Mouse (Mus musculus): Measurements from ENCODE around the gene Entpd4b.
"Not testable (repeated sequence)": the region's sequence is repeated elsewhere in the genome, so short reads cannot be mapped to it uniquely, and the experiment has no call there.

Entpd4b gene

GRCm38 (mm10) chr14:69555110-69555831 is at the start of gene Entpd4b:
Gene Entpd4b (plus strand): TSS chr14:69555424.
- CTCF ChIA-PET, POLR2A ChIA-PET: not testable (repeated sequence)

GRCm38 (mm10) chr14:69507000-69507399 is 48.2 kb upstream of the Entpd4b start:
- POLR2A ChIA-PET, CTCF ChIA-PET: not testable (repeated sequence)

DNA sequence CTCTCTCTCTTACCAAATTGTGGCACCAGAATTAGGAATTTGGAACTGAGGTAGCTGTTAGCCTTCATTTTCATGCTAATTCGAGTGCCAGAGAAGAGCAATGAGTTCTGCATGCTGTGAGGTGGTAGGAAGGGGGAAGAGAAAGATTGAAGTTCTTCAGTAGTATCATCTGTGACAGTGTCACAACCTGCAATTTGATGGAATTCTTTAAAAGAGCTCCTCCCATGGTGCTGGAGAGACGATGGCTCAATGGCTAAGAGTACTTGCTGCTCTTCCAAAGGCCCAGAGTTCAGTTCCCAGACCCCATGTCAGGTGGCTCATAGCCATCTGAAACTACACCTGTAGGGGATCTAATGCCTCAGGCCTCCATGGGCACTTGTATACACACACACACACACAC is 42.8 kb upstream of the Entpd4b start, which contains the start of gene Gm27179:
Gene Gm27179, minus strand, starts transcription at position 101 of the 400 bp plus-strand sequence.
- CTCF ChIA-PET, POLR2A ChIA-PET: not testable (repeated sequence)

DNA sequence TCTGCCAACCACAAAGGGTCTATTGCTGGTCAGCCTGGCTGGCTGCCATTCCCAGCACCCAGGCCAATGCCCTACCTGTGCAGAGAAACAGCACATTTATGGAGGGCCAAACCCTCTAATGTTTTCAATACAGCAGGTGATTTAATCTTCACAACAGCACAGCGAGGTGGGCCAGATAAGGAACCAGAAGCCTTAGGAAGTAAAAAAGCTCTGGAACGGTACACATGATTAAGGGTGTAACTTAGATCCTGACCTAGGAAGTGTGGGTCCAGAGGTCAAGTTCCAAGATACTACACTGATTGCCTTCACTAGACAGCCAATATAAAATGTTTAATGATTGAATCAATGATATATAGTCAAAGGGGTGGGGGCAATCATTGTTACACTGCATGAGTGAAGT is 34.4 kb upstream of the Entpd4b start:
- POLR2A ChIA-PET, CTCF ChIA-PET: not testable (repeated sequence)

GRCm38 (mm10) chr14:69523001-69523400 is 32.2 kb upstream of the Entpd4b start:
- POLR2A ChIA-PET, CTCF ChIA-PET: not testable (repeated sequence)

- CTCF ChIA-PET, POLR2A ChIA-PET: not testable (repeated sequence)
These were observed 29.0 kb upstream of the Entpd4b start for GRCm38 (mm10) chr14:69526202-69526601.

DNA sequence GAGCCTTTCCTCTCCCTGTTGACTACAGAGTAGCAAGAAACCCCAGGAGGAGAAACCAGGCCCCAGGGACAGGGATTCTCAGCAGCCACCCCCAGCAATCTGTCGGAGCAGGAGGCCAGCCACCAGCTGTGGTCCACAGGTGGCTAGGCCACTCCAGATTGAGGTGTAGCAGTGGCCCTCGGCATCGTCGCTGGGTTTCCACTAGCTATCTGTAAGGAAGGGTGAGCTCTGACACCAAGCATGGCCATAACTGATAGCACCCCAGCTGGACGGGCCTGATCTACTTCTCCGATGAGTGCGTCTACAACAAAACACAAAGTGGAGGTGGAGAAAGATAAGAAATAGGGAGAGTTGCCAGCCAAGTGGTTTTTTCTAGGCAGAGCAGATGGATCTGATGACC is 18.7 kb upstream of the Entpd4b start:
- POLR2A ChIA-PET, CTCF ChIA-PET: not testable (repeated sequence)

DNA sequence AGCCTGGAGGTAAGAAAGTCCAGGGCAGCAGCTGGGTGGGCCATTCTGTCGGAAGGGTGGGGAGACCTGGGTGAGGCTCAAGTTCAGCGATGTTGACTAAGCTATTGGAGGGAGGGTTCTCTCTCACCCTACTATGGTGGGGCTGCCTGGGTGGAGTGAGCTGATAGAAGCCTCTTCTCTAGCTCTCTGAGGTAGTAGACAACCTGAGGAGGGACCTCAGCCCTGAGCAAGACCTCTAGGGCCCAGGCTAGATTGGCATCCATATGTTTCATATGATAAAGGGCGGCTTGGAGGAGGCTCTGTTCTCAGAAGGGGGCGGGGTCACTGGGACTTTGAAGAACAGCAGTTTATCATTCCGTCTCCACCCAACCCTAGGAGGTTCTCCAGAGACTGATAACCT is 15.1 kb upstream of the Entpd4b start:
- POLR2A ChIA-PET, CTCF ChIA-PET: not testable (repeated sequence)

DNA sequence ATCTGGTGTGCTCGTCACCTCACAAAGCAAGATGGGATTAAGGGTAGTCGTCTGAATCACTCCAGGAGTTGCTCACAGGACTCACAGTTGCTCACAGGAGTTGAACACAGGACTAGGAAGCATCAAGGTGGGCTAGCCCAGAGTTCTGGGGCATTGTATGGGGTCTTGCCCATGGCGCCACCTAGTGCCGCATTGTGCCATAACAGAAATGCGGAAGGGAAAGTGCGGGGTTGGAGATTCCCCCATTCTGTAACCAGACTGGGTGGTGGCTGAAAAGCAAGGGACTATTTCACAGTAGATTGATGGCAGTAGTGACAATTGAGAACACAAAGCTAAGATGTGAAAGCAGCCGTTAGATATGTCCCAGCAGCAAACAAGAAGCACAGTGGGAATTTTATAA is 12.5 kb upstream of the Entpd4b start:
- POLR2A ChIA-PET, CTCF ChIA-PET: not testable (repeated sequence)

GRCm38 (mm10) chr14:69544033-69544432 is 11.2 kb upstream of the Entpd4b start:
- CTCF ChIA-PET, POLR2A ChIA-PET: not testable (repeated sequence)

DNA sequence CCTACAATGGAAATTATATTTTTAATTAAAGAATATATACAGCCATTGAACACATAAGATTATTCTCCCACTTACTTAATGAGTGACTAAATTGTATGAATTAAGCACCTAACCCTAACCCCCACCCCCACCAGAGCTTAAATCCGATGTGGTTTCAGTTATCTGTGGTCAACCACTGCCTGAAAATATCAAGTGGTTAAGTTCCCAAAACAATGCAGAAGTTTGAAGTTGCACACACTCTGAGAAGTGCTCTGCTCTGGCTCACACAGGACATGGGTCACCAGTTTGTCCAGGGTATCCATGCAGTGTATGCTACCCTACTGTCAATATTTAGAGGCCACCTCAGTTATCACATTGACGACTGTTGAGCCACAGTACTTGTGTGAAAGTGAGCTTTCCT is 10.2 kb upstream of the Entpd4b start:
- CTCF ChIA-PET, POLR2A ChIA-PET: not testable (repeated sequence)

DNA sequence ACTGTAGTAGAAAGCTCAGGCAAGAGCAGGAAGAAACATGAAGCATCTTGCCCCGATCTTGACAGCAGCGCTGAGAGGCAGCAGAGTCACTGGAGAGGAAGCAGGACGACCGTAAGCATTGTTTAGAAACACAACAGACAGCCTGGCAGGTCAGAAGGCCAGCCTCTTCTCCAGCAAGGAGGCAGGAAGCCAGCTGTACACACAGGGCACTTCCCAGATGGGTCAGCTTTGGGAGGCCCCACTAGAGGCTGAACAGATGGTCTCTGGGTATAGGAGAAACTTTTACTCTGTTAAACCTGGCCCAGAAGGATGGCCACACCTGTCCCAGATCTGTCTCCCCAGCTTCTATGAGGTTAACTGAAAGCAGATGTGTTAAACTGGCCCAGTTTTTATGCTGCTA is 7.9 kb upstream of the Entpd4b start:
- POLR2A ChIA-PET, CTCF ChIA-PET: not testable (repeated sequence)

DNA sequence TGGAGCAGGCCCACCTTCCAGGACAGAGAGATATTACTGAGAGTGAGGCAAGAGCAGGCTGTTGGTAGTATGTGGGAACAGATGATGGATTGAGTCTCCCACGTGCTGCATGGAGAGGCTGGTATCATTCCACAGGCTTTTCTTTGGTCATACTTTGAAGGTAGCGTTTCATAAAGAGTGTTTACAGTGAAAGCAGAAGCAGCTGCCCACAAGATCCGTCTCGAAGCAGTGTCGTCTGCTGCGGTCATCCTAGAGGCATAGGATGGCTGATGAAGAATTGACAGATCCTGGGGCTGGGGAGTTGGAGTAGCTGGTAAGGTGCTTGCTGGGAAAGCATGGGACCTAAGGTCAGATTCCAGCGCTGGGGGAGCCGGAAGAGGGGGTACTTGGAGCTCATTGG is 1.6 kb downstream of the Entpd4b start:
- CTCF ChIA-PET, POLR2A ChIA-PET: not testable (repeated sequence)

DNA sequence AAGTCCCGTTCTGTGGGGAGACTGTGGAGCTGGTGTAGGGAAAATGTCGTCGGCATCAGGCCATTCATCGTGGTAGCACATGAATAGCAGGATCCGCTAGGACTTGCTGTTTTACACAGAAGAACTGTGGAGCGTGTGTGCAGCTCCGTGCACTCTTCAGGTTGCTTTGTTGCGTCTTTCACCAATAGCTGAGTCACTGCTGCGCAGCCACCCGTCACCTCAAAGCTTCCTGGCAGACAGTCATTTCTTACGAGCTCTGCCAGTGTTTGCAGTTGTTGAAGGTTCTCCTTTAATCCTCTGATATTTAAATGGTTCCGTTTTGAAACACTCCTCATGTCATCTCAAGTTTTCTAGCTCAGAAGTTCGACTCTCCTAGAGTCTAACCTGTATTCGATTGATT is 2.3 kb downstream of the Entpd4b start:
- POLR2A ChIA-PET, CTCF ChIA-PET: not testable (repeated sequence)
